Mouse (Mus musculus) heart, adult 9 months (tissue): ENCODE results near the gene Dnajb8.

ENCODE experiments used
- DNase-seq, 2 experiments: peaks; one replicate each; pipeline ENCODE4 v3.0.0; 2022; ENCODE audit warnings: low spot score in 2 of 2

Gene Dnajb8

GRCm38 (mm10) chr6:88199001-88199717, 22.9 kb upstream of the Dnajb8 start:
- peak in 1 of 2 experiments; percentile 14 for DNase-seq

GRCm38 (mm10) chr6:88199718-88200692, 22.1 kb upstream of the Dnajb8 start:
- peak in 1 of 2 experiments; percentile 5 for DNase-seq

- DNase-seq: no peak
These were observed 21.1 kb upstream of the Dnajb8 start for GRCm38 (mm10) chr6:88200693-88201609.

GRCm38 (mm10) chr6:88201926-88202700, 20.0 kb upstream of the Dnajb8 start:
- no peak for DNase-seq

GRCm38 (mm10) chr6:88202921-88203690, 19.0 kb upstream of the Dnajb8 start:
- DNase-seq: peak; percentile 85 to 88

- no peak for DNase-seq
These were observed 18.2 kb upstream of the Dnajb8 start for GRCm38 (mm10) chr6:88203791-88204405.

GRCm38 (mm10) chr6:88204531-88205385, 17.3 kb upstream of the Dnajb8 start:
- DNase-seq: peak; percentile 66 to 74

GRCm38 (mm10) chr6:88205386-88205700, 16.7 kb upstream of the Dnajb8 start:
- DNase-seq: no peak

GRCm38 (mm10) chr6:88205937-88206336, 16.1 kb upstream of the Dnajb8 start:
- peak; percentile 59 to 78 for DNase-seq

GRCm38 (mm10) chr6:88206566-88206965, 15.5 kb upstream of the Dnajb8 start:
- DNase-seq: no peak

- no peak for DNase-seq
These were observed 14.6 kb upstream of the Dnajb8 start for GRCm38 (mm10) chr6:88207403-88208033.

- no peak for DNase-seq
These were observed 13.7 kb upstream of the Dnajb8 start for GRCm38 (mm10) chr6:88208321-88208720.

GRCm38 (mm10) chr6:88209453-88209852, 12.6 kb upstream of the Dnajb8 start:
- DNase-seq: no peak

GRCm38 (mm10) chr6:88210182-88210581, 11.9 kb upstream of the Dnajb8 start:
- no peak for DNase-seq

- DNase-seq: no peak
These were observed 6.3 kb upstream of the Dnajb8 start for GRCm38 (mm10) chr6:88215797-88216196.

- no peak for DNase-seq
These were observed 5.9 kb upstream of the Dnajb8 start for GRCm38 (mm10) chr6:88216199-88216598.

GRCm38 (mm10) chr6:88219094-88219493, 3.0 kb upstream of the Dnajb8 start:
- no peak for DNase-seq

GRCm38 (mm10) chr6:88226570-88226994, 4.5 kb downstream of the Dnajb8 start:
- DNase-seq: no peak
